Mouse (Mus musculus): ENCODE measurements around the gene Ankrd44.

- no peak for TF ChIP-seq POLR2A (IDR thresholded peaks at IDR 0.05; ENCODE audit: insufficient read depth, low read depth, low read length)
- no peak for TF ChIP-seq CTCF (IDR thresholded peaks at IDR 0.05)
These were observed 67.3 kb downstream of the Ankrd44 start for GRCm38 (mm10) chr1:54858898-54859297.

Measured in heart, adult 2 months (tissue).